Mouse (Mus musculus): Measurements from ENCODE around the gene Ap1ar. TPM values are rescaled to one million over a fixed set of nuclear protein-coding genes. Genes with fewer than 3 reads are reported as not detected.

Ap1ar gene
- 83.0 and 86.3 TPM in 2 replicates for polyA plus RNA-seq (2015; fragmentation: Nextera tagmentation; extraction: Ambion mirVana)

DNA sequence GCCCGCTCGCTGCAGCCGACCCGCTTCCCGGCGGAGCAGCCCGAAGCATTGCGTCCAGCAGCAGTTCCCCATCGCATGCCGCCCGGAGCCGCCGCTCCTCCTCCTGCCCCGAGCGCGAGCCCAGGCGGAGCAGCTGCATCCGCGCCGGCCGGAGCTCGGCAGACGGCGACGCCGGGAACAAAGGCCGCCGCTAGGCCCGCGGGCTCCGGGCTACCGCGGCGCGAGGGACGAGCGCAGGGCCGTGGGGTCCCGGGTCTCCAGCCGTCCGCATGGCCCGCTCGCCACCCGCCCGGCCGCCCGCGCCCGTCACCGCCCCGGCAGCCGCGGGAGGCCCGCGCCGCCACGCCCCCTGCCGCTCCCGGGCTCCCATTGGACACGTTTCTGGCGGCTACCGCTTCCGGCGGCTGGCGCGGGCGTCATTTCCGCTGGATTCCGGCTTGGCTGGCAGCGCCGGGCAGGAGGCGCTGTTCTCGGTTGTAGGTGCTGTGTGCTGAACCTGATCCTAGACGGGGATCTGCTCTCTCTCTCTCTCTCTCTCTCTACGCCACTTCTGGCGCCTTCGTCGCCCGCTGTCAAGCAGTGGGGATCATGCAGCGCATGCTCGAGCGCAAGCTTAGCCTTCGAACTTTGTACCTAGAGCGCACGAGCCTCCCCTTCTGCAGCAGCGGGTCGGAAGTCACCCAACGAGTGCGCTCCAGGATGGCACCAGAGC is at the start of gene Ap1ar:
Ap1ar (minus strand) TSS at position 370 of the 712 bp plus-strand sequence.
- Histone ChIP-seq H3K9ac (ENCODE audit: low read depth, low read length) (peak within 1 kb of the TSS; percentile 86), H3K36me3 (ENCODE audit: control insufficient read depth, insufficient read depth, low read length) (no peaks in the 10 kb centered on the region), H3K27ac (ENCODE audit: low read depth, low read length) (peak within 1 kb of the TSS; percentile 95), H3K9me3 (ENCODE audit: control insufficient read depth, low read length) (no peaks in the 10 kb centered on the region), H3K4me3 (ENCODE audit: low read length) (peak within 1 kb of the TSS; percentile 69), H3K27me3 (replicated peaks; ENCODE audit: control insufficient read depth, insufficient read depth, low read length) (no peaks in the 10 kb centered on the region; the same call in 1 of the 2 replicates), H3K4me1 (ENCODE audit: control insufficient read depth, insufficient read depth, low read depth, low read length) (peaks cover 18% of the 10 kb centered on the region), H3K4me2 (ENCODE audit: low read length) (peak within 1 kb of the TSS; percentile 82)
- WGBS = under 1% methylated on average over 71 of the region's 89 CpGs
- ATAC-seq = peak; percentile 98

DNA sequence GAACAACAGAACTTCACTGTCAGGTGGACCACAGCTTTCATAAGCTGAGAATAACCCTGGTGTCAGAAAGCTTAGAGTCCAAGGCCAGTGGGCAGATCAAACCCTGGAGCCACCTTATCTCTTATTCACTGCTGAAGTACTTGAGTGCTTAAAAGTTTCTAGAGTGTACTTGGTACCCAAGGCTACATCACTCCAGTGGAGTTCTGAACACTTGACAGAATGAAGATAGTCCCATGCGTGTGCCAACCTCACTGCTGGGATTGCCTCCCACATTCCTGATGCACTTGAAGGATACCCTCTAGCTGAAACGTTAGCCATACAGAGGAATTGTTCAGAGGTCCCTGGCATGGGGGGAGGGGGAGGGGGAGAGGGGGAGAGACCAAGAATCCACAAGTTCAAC is 44.4 kb upstream of the Ap1ar start:
- ATAC-seq = no peak
- Histone ChIP-seq H3K9me3 (ENCODE audit: control insufficient read depth, low read length) (no peaks in the 10 kb centered on the region), H3K27ac (ENCODE audit: low read depth, low read length) (no peak overlapping the region), H3K4me3 (ENCODE audit: low read length) (no peak overlapping the region), H3K36me3 (ENCODE audit: control insufficient read depth, insufficient read depth, low read length) (no peaks in the 10 kb centered on the region), H3K9ac (ENCODE audit: low read depth, low read length) (no peak overlapping the region), H3K4me2 (ENCODE audit: low read length) (no peak overlapping the region), H3K27me3 (replicated peaks; ENCODE audit: control insufficient read depth, insufficient read depth, low read length) (no peaks in the 10 kb centered on the region), H3K4me1 (ENCODE audit: control insufficient read depth, insufficient read depth, low read depth, low read length) (no peaks in the 10 kb centered on the region)
- WGBS = 67% methylated on average over 2 of the region's 2 CpGs

DNA sequence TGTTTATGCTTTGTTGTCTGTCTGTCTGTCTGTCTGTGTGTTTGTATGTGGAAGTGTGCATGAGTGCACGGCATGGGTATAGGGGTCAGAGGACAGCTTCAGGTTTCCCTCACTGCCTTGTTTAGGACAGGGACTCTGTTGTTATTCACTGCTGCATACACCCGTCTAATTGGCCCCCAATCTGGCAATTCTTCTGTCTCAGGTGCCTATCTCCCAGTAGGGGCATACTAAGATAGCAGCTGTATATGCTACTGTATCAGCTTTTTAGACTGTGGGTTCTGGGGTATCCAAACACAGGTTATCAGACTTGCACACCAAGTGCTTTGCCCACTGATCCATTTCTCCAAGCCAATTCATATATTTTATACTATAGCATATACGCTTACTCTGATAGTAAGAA is 42.6 kb upstream of the Ap1ar start:
- Histone ChIP-seq H3K36me3 (ENCODE audit: control insufficient read depth, insufficient read depth, low read length) (no peaks in the 10 kb centered on the region), H3K4me3 (ENCODE audit: low read length) (no peak overlapping the region), H3K4me1 (ENCODE audit: control insufficient read depth, insufficient read depth, low read depth, low read length) (no peaks in the 10 kb centered on the region), H3K4me2 (ENCODE audit: low read length) (no peak overlapping the region), H3K9me3 (ENCODE audit: control insufficient read depth, low read length) (no peaks in the 10 kb centered on the region), H3K27me3 (replicated peaks; ENCODE audit: control insufficient read depth, insufficient read depth, low read length) (no peaks in the 10 kb centered on the region), H3K27ac (ENCODE audit: low read depth, low read length) (no peak overlapping the region), H3K9ac (ENCODE audit: low read depth, low read length) (no peak overlapping the region)
- ATAC-seq = no peak
- 82% methylated on average over 3 of the region's 3 CpGs for WGBS

DNA sequence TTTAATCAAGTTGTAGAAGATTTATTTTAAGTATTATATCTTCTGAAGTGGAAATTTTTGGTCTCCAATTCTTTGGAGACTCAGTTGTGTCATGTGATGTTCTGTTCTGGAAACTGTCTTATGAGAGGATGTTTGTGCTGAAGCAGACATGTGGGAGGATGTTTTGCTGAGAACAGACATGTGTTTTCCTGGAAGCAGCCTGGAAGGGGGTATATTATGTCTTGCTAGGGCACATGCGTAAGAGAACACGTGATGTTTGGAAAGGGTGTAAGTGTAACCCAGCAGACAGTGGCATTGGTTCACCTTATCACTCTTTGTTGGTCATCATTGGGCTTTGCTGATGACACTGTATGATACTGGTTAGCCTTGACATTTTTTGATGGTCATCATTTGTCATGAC is 38.2 kb upstream of the Ap1ar start:
- no peak overlapping the region for H3K4me2 ChIP-seq (ENCODE audit: low read length)
- H3K27me3 ChIP-seq (replicated peaks; ENCODE audit: control insufficient read depth, insufficient read depth, low read length) = no peaks in the 10 kb centered on the region
- no peak for ATAC-seq
- H3K9ac ChIP-seq (ENCODE audit: low read depth, low read length) = no peak overlapping the region
- H3K27ac ChIP-seq (ENCODE audit: low read depth, low read length) = no peak overlapping the region
- H3K4me1 ChIP-seq (ENCODE audit: control insufficient read depth, insufficient read depth, low read depth, low read length) = no peaks in the 10 kb centered on the region
- H3K36me3 ChIP-seq (ENCODE audit: control insufficient read depth, insufficient read depth, low read length) = no peaks in the 10 kb centered on the region
- H3K4me3 ChIP-seq (ENCODE audit: low read length) = no peak overlapping the region
- WGBS = 87% methylated on average over 2 of the region's 2 CpGs
- H3K9me3 ChIP-seq (ENCODE audit: control insufficient read depth, low read length) = no peaks in the 10 kb centered on the region

DNA sequence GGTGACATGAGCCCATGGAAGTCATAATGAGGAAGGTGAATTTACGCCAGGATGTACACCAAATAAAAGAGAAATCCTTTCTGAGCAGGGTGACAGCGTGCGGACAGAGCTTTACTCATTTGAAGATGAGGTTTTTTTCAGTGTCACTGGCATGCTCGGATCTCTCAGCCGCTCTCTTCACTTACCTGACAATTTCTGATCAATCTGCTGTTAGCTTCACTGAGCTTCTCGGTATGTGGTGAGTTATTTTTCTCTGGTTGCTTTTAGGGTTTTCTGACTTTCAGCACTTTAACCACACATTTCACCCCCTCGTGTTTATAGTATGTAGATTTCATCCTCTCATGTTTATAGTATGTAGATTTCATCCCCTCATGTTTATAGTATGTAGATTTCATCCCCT is 37.7 kb upstream of the Ap1ar start:
- Histone ChIP-seq H3K4me3 (ENCODE audit: low read length) (no peak overlapping the region), H3K4me1 (ENCODE audit: control insufficient read depth, insufficient read depth, low read depth, low read length) (no peaks in the 10 kb centered on the region), H3K36me3 (ENCODE audit: control insufficient read depth, insufficient read depth, low read length) (no peaks in the 10 kb centered on the region), H3K27me3 (replicated peaks; ENCODE audit: control insufficient read depth, insufficient read depth, low read length) (no peaks in the 10 kb centered on the region), H3K4me2 (ENCODE audit: low read length) (no peak overlapping the region), H3K27ac (ENCODE audit: low read depth, low read length) (no peak overlapping the region), H3K9me3 (ENCODE audit: control insufficient read depth, low read length) (no peaks in the 10 kb centered on the region), H3K9ac (ENCODE audit: low read depth, low read length) (no peak overlapping the region)
- 67% methylated on average over 7 of the region's 7 CpGs for WGBS
- ATAC-seq = no peak

DNA sequence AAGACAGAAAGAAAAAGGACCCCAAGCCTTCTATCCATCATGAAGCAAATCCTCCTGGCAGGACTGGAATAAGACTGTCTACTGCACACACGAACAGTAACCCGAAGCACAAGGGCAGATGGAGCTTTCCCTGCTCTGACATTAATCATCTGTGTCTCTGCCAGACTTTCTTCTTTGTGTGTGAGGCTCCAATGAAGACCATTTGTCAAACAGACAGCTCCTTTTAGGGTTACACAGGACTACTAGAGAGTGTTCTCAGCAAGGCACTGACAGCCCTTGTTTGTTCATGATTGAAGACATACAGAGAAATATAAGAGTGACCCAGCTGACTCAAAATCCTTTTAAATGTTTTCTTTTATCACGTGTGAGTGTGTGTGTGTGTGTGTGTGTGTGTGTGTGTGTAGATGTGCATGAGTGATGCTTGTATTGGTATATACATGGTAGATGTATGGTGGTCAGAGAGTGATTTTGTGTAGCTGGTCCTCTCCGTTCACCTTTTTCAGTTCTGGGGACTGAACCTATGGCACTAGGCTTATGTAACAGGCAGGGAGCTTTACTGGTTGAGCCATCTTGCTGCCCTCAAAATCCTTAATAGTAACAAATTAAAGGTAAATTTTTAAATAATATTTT is 37.0 kb upstream of the Ap1ar start:
- WGBS = 27% methylated on average over 4 of the region's 4 CpGs
- Histone ChIP-seq H3K4me3 (ENCODE audit: low read length) (no peak overlapping the region), H3K27me3 (replicated peaks; ENCODE audit: control insufficient read depth, insufficient read depth, low read length) (no peaks in the 10 kb centered on the region), H3K36me3 (ENCODE audit: control insufficient read depth, insufficient read depth, low read length) (no peaks in the 10 kb centered on the region), H3K9ac (ENCODE audit: low read depth, low read length) (no peak overlapping the region), H3K4me1 (ENCODE audit: control insufficient read depth, insufficient read depth, low read depth, low read length) (no peaks in the 10 kb centered on the region), H3K27ac (ENCODE audit: low read depth, low read length) (no peak overlapping the region), H3K9me3 (ENCODE audit: control insufficient read depth, low read length) (no peaks in the 10 kb centered on the region), H3K4me2 (ENCODE audit: low read length) (no peak overlapping the region)
- peak; percentile 98 for ATAC-seq

DNA sequence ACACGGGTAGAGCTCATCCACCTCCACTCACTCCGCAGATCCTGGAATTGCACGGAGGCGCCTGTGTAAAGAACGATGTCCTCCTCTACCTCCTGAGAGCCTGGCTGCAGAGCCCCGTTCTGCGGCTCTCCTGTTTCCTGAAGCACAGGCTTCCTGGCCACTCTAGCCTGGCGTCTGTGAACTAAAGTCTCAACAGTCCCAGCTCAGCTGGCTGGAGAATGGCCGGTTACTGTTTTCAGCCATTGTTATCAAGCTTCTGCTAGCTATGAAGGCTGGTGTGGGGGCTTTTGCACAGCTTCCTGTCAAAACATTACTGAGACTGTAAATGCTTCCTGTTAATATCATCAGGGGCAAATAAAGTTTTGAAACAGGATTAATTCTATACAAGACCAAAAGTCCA is 34.3 kb upstream of the Ap1ar start:
- Histone ChIP-seq H3K9me3 (ENCODE audit: control insufficient read depth, low read length) (no peaks in the 10 kb centered on the region), H3K36me3 (ENCODE audit: control insufficient read depth, insufficient read depth, low read length) (no peaks in the 10 kb centered on the region), H3K27ac (ENCODE audit: low read depth, low read length) (no peak overlapping the region), H3K4me1 (ENCODE audit: control insufficient read depth, insufficient read depth, low read depth, low read length) (no peaks in the 10 kb centered on the region), H3K4me3 (ENCODE audit: low read length) (no peak overlapping the region), H3K4me2 (ENCODE audit: low read length) (no peak overlapping the region), H3K9ac (ENCODE audit: low read depth, low read length) (no peak overlapping the region), H3K27me3 (replicated peaks; ENCODE audit: control insufficient read depth, insufficient read depth, low read length) (no peaks in the 10 kb centered on the region)
- WGBS = 83% methylated on average over 9 of the region's 9 CpGs
- no peak for ATAC-seq

DNA sequence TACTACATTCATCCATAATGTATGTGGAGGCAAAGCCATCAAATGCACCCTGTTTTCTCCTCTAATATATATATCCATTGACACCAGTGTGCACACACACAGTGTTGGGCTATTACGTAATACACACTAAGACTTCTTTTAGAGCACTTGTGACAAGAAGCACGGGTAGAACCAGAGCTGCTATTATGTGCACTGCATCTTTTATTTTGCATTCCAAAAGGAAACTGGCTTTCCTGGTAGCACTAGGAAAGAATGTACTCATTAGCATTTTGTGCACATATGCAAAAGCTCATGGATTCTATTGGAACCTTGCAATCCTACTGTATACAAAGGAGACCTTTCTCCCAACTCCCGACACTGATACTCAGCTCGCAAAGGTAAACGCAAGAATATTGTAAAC is 31.6 kb upstream of the Ap1ar start:
- no peaks in the 10 kb centered on the region for H3K4me1 ChIP-seq (ENCODE audit: control insufficient read depth, insufficient read depth, low read depth, low read length)
- no peaks in the 10 kb centered on the region for H3K36me3 ChIP-seq (ENCODE audit: control insufficient read depth, insufficient read depth, low read length)
- no peak overlapping the region for H3K27ac ChIP-seq (ENCODE audit: low read depth, low read length)
- no peaks in the 10 kb centered on the region for H3K27me3 ChIP-seq (replicated peaks; ENCODE audit: control insufficient read depth, insufficient read depth, low read length)
- no peak overlapping the region for H3K4me2 ChIP-seq (ENCODE audit: low read length)
- no peaks in the 10 kb centered on the region for H3K9me3 ChIP-seq (ENCODE audit: control insufficient read depth, low read length)
- 36% methylated on average over 5 of the region's 5 CpGs for WGBS
- no peak overlapping the region for H3K9ac ChIP-seq (ENCODE audit: low read depth, low read length)
- peak; percentile 69 for ATAC-seq
- H3K4me3 ChIP-seq (ENCODE audit: low read length) = no peak overlapping the region

DNA sequence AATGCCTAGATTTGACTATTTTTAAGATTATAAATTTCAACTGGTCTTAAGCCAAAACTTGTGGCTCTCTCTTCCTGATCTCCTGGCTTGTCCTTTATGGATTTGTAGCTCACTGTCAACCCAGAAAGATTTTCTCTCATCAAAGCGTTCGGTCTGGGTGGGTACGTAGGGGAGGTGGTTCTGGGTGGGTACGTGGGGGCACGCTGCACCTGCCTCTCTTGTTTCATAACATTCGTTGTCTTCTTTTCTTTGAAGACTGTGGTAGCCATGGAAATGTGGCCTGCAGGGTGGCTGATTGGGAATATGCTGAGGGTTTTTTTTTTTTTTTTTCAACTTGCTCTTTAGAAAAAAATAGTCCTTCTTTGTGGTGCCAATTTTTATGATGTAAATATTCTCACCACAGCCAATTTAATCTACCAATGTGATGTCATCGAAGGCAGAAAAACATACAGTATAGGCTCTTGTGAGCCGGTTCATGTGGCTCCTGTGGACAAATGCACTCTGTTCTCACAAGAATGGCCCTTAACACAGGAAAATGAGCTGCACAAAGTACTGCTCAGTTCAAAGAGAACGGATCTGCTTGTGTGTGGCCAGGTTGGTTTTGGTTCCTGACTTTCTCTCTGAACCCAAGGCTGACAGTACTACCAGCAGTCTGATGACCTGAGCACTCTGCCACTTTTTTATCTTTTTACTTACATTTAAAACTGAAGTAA is 30.9 kb upstream of the Ap1ar start:
- Histone ChIP-seq H3K27me3 (replicated peaks; ENCODE audit: control insufficient read depth, insufficient read depth, low read length) (no peaks in the 10 kb centered on the region), H3K27ac (ENCODE audit: low read depth, low read length) (no peak overlapping the region), H3K4me3 (ENCODE audit: low read length) (no peak overlapping the region), H3K4me2 (ENCODE audit: low read length) (no peak overlapping the region), H3K9ac (ENCODE audit: low read depth, low read length) (no peak overlapping the region), H3K4me1 (ENCODE audit: control insufficient read depth, insufficient read depth, low read depth, low read length) (no peaks in the 10 kb centered on the region), H3K9me3 (ENCODE audit: control insufficient read depth, low read length) (no peaks in the 10 kb centered on the region), H3K36me3 (ENCODE audit: control insufficient read depth, insufficient read depth, low read length) (no peaks in the 10 kb centered on the region)
- WGBS = 39% methylated on average over 9 of the region's 9 CpGs
- no peak for ATAC-seq
